Mouse (Mus musculus) kidney, postnatal 0 days (tissue): ENCODE results near the gene Tsacc. TPM values are rescaled to one million over a fixed set of nuclear protein-coding genes. Genes with fewer than 3 reads are reported as not detected.
A peak's percentile ranks its signal among the peaks of the same experiment; 100 is the strongest.

ENCODE experiments used
- ATAC-seq: fragments of 200-750 bp; cut with Nextera tagmentation; replicated peaks from 2 replicates; pipeline ENCODE4 v1.8.0; 2017; ENCODE audit warnings: low read depth, moderate number of reproducible peaks, moderate TSS enrichment, moderate library complexity; ENCODE audit not compliant: low FRiP score
- DNase-seq: peaks from one replicate; pipeline ENCODE4 v3.0.0-alpha.2; 2016; ENCODE audit warnings: low spot score
- H3K27ac ChIP-seq: fragments of 300-500 bp; sonication (generic); 2 replicates; pipeline ENCODE4 v1.5.1; 2014; ENCODE audit warnings: mild to moderate bottlenecking
- H3K27me3 ChIP-seq: fragments of 300-500 bp; sonication (generic); 2 replicates; pipeline ENCODE4 v1.6.1; 2014; ENCODE audit warnings: low read length, mixed read lengths; ENCODE audit not compliant: insufficient read depth
- H3K36me3 ChIP-seq: fragments of 300-500 bp; sonication (generic); 2 replicates; pipeline ENCODE4 v1.6.1; 2014; ENCODE audit warnings: low read length, mixed read lengths; ENCODE audit not compliant: insufficient read depth
- H3K4me1 ChIP-seq: fragments of 300-500 bp; sonication (generic); replicated peaks from 2 replicates; pipeline ENCODE4 v1.6.1; 2014; ENCODE audit warnings: antibody characterized with exemption, low read length, mixed read lengths; ENCODE audit not compliant: insufficient read depth
- H3K4me2 ChIP-seq: fragments of 300-500 bp; sonication (generic); 2 replicates; pipeline ENCODE4 v1.6.1; 2014; ENCODE audit warnings: mild to moderate bottlenecking, low read length, moderate library complexity, mixed read lengths
- H3K4me3 ChIP-seq: fragments of 300-500 bp; sonication (generic); replicated peaks from 2 replicates; pipeline ENCODE4 v1.5.1; 2014; ENCODE audit warnings: low read depth, low read length
- H3K9ac ChIP-seq: fragments of 300-500 bp; sonication (generic); 2 replicates; pipeline ENCODE4 v1.6.1; 2014; ENCODE audit warnings: low read depth, low read length
- H3K9me3 ChIP-seq: fragments of 300-500 bp; sonication (generic); replicated peaks from 2 replicates; pipeline ENCODE4 v1.6.1; 2016; ENCODE audit warnings: low read length, inconsistent platforms, mixed read lengths
- CTCF ChIP-seq: IDR thresholded peaks from 2 replicates; pipeline ENCODE4 v1.5.1; 2016; ENCODE audit warnings: antibody characterized with exemption, low read depth, mild to moderate bottlenecking, moderate library complexity
- WGBS: fragments of 180-500 bp; shearing (Covaris S2); extraction: QIAGEN DNeasy Blood & Tissue Kit; methylation state at CpG from one replicate; pipeline ENCODE4 v1.1.7; 2014; 5-methylcytosine and 5-hydroxymethylcytosine counted together
- polyA plus RNA-seq: library from polyadenylated mRNA; unstranded; fragments of >200 nt; fragmentation: Nextera tagmentation; extraction: Ambion mirVana; gene quantifications from 2 replicates; pipeline ENCODE4 v1.2.1, GENCODE M21; 2015

The Tsacc gene
- polyA plus RNA-seq = 13.0 and 13.8 TPM in 2 replicates

DNA sequence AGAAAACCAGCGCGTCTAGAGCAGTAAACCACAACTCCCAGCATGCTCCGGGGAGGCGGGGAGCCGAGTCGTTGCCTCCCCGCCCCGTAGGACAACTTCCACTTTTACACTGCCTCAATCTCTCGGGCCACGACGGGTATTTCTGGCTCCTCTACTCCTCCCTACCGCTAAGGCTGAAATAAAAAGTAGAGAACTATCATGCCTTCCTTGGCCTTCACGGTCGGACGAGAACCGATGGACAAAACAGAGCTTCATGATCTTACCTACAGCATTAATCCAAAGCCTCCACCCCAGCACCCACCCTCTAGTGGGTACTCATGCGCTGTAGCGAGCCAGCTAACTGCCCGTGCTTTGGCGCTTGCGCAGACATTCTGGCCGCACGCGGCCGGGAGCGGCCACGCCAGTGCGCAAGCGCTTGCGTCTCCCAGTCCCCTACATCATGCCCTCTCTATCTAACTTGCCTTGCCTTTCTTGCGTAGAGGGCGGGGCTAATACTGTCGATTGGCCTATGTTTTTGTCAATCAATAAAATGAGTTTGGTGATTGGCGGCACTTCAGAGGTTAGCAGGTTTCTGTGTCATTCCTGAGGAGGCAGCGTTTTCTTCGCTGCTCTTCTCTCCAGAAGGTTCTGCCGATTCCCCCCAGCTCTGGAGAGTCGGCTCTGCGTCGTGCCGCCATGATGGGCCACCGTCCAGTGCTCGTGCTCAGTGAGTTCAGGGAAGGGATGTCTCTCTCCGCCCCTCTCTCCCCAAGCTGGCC is at the start of gene Tsacc, which contains the start of gene Cct3:
Tsacc (minus strand) TSS at position 439 of the 758 bp plus-strand sequence.
Cct3 (plus strand) TSS at position 556 of the 758 bp plus-strand sequence.
- H3K4me3 ChIP-seq = peak within 1 kb of the TSS; percentile 56
- peaks cover 14% of the 10 kb centered on the region; the same call in 1 of the 2 replicates for H3K36me3 ChIP-seq
- H3K27ac ChIP-seq = peak within 1 kb of the TSS; percentile 77
- ATAC-seq = peak; percentile 99
- no peaks in the 10 kb centered on the region for H3K9me3 ChIP-seq
- H3K27me3 ChIP-seq = no peaks in the 10 kb centered on the region
- H3K9ac ChIP-seq = peak within 1 kb of the TSS; percentile 74
- H3K4me1 ChIP-seq = peaks cover 6% of the 10 kb centered on the region
- WGBS = under 1% methylated on average over 44 of the region's 44 CpGs
- peak; percentile 100 for DNase-seq
- peak within 1 kb of the TSS; percentile 66 for H3K4me2 ChIP-seq
- peak; percentile 38 for TF ChIP-seq CTCF

GRCm38 (mm10) chr3:88339006-88339405 is 42.2 kb upstream of the Tsacc start:
- Histone ChIP-seq H3K9me3 (no peaks in the 10 kb centered on the region), H3K27ac (no peak overlapping the region), H3K36me3 (peaks cover 24% of the 10 kb centered on the region), H3K4me2 (no peak overlapping the region), H3K27me3 (no peaks in the 10 kb centered on the region), H3K4me1 (peaks cover 15% of the 10 kb centered on the region), H3K4me3 (no peak overlapping the region), H3K9ac (no peak overlapping the region)
- no peak for ATAC-seq
- TF ChIP-seq CTCF = no peak
- 68% methylated on average over 3 of the region's 3 CpGs for WGBS
- DNase-seq = no peak

- Histone ChIP-seq H3K4me2 (no peak overlapping the region), H3K4me1 (peaks cover 17% of the 10 kb centered on the region), H3K4me3 (no peak overlapping the region), H3K36me3 (peaks cover 17% of the 10 kb centered on the region), H3K27ac (no peak overlapping the region), H3K9ac (no peak overlapping the region), H3K27me3 (no peaks in the 10 kb centered on the region), H3K9me3 (no peaks in the 10 kb centered on the region)
- 91% methylated on average over 7 of the region's 7 CpGs for WGBS
- ATAC-seq (no peak), DNase-seq (no peak)
- no peak for TF ChIP-seq CTCF
Measured at GRCm38 (mm10) chr3:88338316-88338715, 41.5 kb upstream of the Tsacc start.

DNA sequence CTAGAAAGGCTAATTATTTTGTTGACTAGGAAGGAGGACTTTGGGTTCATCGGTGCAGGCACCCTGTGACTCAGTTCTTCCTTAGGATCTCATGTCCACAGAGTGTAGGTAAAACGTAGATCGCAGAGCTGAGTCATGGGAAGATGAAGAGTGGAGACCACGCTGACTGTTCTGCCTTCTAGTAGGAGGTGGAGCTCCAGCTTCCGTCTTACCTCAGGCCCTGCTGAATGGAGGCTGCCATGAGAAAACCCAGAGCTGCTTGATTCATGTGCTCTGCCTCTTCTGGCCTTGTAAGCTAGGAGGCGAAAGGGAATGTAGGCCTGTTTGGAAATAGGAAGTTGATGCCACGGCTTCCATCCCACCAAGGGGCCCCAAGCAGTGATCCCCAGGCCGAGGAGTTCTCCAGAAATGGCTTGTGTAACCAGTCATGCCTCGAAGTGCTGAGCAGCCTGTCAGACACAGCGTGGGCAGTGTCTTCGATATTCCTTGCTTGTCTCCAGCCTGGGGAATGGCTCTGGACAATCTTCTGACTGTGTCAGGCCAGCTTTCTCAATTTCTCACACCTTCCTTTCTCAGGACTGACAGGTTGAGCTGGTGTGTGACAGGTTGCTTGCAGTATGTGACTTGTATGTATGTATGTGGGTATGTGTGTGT is 40.7 kb upstream of the Tsacc start:
- H3K27ac ChIP-seq = peak overlapping the region; percentile 37; the same call in 1 of the 2 replicates

DNA sequence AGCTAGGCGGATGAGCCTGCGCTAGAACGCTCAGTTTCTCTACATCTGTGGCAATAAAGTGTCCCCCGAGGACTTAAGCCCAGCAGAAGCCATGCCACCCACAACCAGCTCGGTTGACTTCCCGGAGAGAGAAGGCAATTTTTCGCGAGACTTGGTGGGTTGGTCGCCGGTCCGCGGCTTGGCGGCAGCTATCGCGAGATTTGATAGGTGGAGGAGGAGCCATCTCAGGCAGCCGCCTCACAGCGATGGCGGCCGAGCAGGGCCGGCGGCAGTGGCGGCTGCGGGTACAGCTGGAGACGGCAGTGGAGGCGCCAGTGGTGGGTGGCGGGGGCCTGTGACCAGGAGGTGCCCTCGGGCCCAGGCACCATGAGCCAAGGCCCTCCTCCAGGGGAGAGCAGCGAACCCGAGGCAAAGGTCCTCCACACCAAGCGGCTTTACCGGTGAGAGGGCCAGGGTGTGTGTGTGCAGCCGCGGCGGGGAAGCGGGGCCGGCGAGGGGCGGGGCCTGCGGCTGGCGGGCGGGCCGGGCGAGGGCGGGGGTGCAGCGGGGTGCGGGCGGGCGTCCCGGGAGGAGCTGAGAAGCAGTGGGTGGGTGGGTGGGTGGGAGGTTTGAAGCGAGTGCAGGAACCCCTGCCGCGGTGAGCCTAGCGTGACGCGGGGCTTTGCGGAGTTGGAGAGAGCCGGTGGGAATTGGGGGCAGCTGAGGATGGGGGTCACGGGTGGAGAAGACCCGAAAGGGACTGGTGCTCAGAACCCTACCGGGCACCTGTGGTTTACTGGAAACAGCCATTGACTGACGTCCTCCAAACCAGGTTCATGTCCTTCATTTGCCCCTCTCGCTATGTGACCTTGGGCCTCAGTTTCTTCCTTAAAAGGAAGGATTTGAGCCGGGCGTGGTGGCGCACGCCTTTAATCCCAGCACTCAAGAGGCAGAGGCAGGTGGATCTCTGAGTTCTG is 39.5 kb upstream of the Tsacc start, which contains the start of the genes Tmem79 and Smg5:
Tmem79 (minus strand) TSS at position 91 of the 956 bp plus-strand sequence.
Smg5 (plus strand) TSS at position 203 of the 956 bp plus-strand sequence.
- Histone ChIP-seq H3K36me3 (no peaks in the 10 kb centered on the region), H3K9me3 (no peaks in the 10 kb centered on the region), H3K9ac (peak within 1 kb of the TSS; percentile 84), H3K27ac (peak within 1 kb of the TSS; percentile 88), H3K4me2 (peak within 1 kb of the TSS; percentile 80), H3K27me3 (no peaks in the 10 kb centered on the region), H3K4me1 (peaks cover 17% of the 10 kb centered on the region), H3K4me3 (peak within 1 kb of the TSS; percentile 62)
- no peak for TF ChIP-seq CTCF
- 2% methylated on average over 58 of the region's 66 CpGs for WGBS
- DNase-seq = peak; percentile 97
- ATAC-seq = peak; percentile 92

More for the DNA sequence above, 40.7 kb upstream of the Tsacc start:
- DNase-seq (no peak), ATAC-seq (no peak)
- no peaks in the 10 kb centered on the region for H3K9me3 ChIP-seq
- H3K4me3 ChIP-seq = no peak overlapping the region
- no peak for TF ChIP-seq CTCF
- 63% methylated on average over 11 of the region's 11 CpGs for WGBS
- no peaks in the 10 kb centered on the region for H3K27me3 ChIP-seq
- H3K36me3 ChIP-seq = peaks cover 9% of the 10 kb centered on the region; the same call in 1 of the 2 replicates
- H3K4me2 ChIP-seq = peak overlapping the region; percentile 59
- H3K4me1 ChIP-seq = peaks cover 17% of the 10 kb centered on the region
- H3K9ac ChIP-seq = 0 out of 2 replicates have a peak overlapping the region, but pooled peaks have one; percentile 20
